Mouse (Mus musculus) C2C12 (cell line): Measurements from ENCODE around the gene Plac9a.
"Not testable (repeated sequence)": the region's sequence is repeated elsewhere in the genome, so short reads cannot be mapped to it uniquely, and the experiment has no call there.

Experiments
- CTCF ChIP-seq: IDR thresholded peaks from one replicate; pipeline ENCODE4 v1.5.1; 2011; ENCODE audit not compliant: control insufficient read depth, insufficient read depth, insufficient read length
- FOSL1 ChIP-seq: IDR thresholded peaks from one replicate; pipeline ENCODE4 v1.8.0; 2011; ENCODE audit warnings: mild to moderate bottlenecking, low read length; ENCODE audit not compliant: poor library complexity, insufficient read depth, severe bottlenecking
- MAX ChIP-seq: IDR thresholded peaks from one replicate; pipeline ENCODE4 v1.6.1; 2011; ENCODE audit warnings: mild to moderate bottlenecking, control low read depth
- MYOD1 ChIP-seq: IDR thresholded peaks from one replicate; pipeline ENCODE4 v1.6.1; 2011; ENCODE audit warnings: low read depth; ENCODE audit not compliant: control insufficient read depth, insufficient read length
- MYOG ChIP-seq: IDR thresholded peaks from one replicate; pipeline ENCODE4 v1.6.1; 2011; ENCODE audit not compliant: control insufficient read depth, insufficient read length; ENCODE audit errors: extremely low read depth

GRCm38 (mm10) chr14:25885886-25886285, 17.0 kb downstream of the Plac9a start:
- TF ChIP-seq CTCF, MAX, MYOD1, FOSL1, MYOG: not testable (repeated sequence)
